Mouse (Mus musculus) 3134 (cell line): ENCODE results near the gene Plekhh3.

Experiments
- DNase-seq: peaks from one replicate; pipeline ENCODE4 v3.0.0-alpha.2; 2011; ENCODE audit warnings: low spot score; ENCODE audit not compliant: insufficient read length; ENCODE audit errors: extremely low read depth

Plekhh3 gene

GRCm38 (mm10) chr11:101170811-101171610 is at the start of gene Plekhh3:
TSS of gene Plekhh3 (minus strand) at chr11:101171351.
- peak; percentile 96 for DNase-seq

- no peak for DNase-seq
Measured at GRCm38 (mm10) chr11:101220853-101221252, 49.7 kb upstream of the Plekhh3 start.

DNA sequence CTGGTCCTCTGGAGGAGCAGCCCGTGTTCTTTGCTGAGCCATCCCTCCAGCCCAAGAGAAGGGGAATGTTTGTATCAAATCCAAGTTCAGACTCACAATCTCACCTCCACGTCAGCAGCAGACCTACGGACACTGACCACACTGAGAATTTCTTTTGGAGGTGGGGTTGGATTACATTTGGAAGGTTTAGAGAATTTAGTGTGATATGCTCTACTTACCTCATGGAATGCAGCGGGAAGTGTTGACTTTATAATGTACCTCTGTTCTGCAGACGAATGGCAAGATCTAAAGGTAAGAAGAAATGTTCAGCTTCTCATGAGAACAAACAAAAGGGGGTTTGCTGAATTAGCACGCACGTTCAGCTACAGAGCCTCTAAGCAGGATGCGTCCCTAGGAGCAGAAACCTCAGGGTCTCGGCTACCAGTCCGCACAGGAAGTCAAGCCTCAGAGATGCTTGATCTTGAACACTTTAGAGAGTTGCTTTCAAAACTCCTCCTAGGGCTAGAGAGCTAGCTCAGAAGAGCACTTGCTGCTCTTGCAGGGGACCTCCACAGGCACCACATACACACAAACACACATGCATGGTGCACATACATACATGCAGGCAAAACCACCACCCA is 47.4 kb upstream of the Plekhh3 start:
- no peak for DNase-seq

- DNase-seq = no peak
Measured at GRCm38 (mm10) chr11:101216936-101217335, 45.8 kb upstream of the Plekhh3 start.

GRCm38 (mm10) chr11:101211970-101212369 is 40.8 kb upstream of the Plekhh3 start:
- DNase-seq = no peak

DNA sequence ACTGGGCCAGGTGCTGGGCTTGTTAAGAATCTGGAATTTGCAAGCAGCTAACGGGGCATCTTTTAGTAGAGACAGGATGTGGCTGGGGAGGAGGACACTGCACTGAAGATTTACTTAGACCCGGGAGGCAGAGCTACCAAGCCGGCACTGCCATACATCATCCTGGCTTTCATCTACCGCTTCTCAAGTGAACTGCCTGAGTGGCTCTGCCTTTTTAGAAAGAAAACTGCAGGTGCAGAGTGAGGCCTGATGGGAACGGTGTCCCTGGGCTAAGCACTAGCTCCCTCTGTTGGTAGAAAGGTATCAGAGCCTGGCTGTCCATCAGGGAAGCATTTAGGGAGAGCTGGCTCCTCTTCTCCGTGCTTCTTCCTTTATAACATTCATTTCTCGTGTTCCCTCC is 29.8 kb upstream of the Plekhh3 start:
- no peak for DNase-seq

GRCm38 (mm10) chr11:101199555-101199954 is 28.4 kb upstream of the Plekhh3 start:
- DNase-seq = no peak

DNA sequence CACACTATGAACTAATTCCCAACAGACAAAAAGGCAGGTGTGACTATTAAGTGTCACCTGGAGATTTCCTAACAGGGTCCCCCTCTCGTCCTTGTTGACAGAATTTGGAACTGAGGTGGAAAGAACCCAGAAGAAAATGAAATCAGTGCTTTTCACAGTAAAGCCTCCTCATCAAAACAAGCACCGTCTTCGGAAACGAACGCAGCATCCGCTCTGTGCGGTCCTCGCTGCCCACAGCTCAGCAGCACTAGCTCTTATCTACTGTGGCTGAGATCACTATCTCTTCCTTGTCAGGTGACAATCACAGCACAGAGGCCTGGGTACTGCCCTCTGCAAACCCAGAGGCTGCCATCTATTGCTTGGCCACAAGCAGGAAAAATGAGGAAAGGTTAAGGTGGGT is 25.0 kb upstream of the Plekhh3 start:
- DNase-seq = no peak

GRCm38 (mm10) chr11:101195571-101195970 is 24.4 kb upstream of the Plekhh3 start:
- no peak for DNase-seq

DNA sequence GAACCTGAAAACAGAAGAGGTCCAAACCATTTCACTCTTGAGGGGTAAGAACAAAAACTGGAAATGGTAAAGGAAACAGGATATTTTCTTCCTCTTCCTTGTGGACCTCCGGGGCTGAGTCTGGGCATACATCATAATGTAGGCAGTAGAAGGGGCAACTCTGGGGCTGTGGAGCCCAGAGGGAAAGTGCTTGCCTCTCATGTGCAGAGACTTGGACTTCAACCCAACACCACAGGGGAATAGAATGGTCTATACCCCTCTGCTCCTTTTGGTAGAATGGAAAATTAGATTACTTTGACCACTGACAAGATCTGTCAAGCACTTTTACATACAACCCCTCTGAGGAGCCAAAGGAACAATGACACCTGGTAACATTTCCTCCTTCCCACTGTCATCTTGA is 23.9 kb upstream of the Plekhh3 start:
- DNase-seq = no peak

GRCm38 (mm10) chr11:101194643-101195042 is 23.5 kb upstream of the Plekhh3 start:
- DNase-seq = no peak

GRCm38 (mm10) chr11:101194137-101194536 is 23.0 kb upstream of the Plekhh3 start:
- DNase-seq = no peak

DNA sequence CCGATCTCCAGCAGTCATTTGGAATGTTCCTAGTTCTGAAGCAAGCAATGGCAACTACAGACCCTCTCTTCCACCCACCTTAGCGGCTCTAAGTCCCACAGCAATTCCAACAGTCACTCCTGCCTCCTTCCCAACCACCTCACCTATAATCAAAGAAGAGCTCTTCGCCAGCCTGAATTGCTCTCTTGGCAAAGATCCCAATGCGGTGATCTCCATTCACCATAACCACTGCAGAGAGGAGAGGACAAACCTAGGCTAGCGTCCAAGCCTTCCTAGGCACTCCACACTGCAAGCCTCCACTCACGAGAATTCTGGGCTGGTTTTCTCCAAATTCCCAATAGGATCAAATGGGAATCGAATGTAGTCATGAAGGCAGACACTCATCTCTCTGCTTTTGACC is 21.9 kb upstream of the Plekhh3 start:
- no peak for DNase-seq

DNA sequence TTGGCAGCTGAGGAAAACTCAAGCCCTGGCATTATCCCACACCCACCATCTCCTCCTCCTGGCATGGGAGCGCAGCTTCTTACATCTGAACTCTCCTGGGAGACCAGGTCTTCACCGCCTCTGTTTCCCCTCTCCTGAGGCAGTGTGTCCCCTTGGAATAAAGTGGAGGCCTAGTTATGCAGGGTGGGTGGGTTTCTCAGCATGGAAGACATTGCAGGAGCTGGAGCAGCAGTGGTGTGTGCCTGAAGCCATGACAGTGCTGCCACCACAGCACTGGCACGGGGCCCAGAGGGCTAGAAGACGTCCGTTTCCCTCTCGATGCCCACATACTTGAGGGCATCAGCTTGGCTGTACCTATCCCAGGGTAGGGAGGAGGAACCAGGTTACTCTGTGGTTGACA is 21.5 kb upstream of the Plekhh3 start:
- no peak for DNase-seq

GRCm38 (mm10) chr11:101191919-101192470 is 20.8 kb upstream of the Plekhh3 start:
- no peak for DNase-seq

DNA sequence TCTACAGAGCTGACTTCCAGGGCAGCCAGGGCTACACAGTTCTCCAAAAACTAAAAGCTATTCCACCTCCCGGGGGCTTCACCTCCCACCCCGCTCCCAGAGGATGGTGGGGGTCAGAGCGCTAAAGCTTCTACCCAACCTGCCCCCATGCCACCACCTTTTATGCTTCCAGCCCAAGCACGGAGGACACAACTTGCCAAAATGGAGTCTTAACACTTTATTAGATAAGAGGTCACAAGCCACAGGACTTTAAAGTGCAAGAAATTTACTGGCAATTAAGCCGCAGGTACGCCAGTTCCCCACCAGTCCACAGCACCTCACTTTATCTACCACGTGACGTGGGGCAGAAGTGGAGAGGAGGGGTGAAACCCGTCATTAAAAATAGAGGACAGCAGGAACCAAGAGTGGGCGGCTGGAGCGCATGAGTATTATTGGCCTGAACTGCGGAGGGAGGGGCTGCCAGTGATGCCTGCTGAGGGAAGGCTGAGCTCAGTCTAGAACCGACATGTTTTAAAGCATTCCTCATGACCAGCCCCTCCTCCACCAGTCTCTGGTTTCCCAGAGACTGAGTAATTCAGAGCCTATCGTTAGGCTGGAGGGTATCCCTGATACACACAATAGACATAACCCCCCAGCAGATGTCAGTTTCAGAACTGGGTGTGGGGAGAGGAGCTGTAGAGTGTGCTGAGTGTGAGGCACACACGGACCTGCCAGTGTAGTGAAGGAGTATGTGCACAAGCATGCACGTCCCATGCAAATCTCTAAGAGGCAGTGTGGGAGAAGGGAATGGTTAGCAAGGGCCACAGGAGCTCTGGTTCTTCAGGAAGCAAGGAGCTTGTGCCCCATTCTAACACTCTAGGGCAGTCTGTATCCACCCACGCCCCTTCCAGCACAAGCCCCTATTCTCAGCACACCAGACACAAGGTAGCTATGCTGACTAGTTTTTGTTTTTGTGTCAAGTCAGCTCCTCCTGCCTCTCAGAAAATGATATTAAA is 20.1 kb upstream of the Plekhh3 start:
- no peak for DNase-seq

- no peak for DNase-seq
Measured at GRCm38 (mm10) chr11:101190181-101190912, 19.2 kb upstream of the Plekhh3 start.

GRCm38 (mm10) chr11:101189495-101190180 is 18.5 kb upstream of the Plekhh3 start:
- peak; percentile 70 for DNase-seq

DNA sequence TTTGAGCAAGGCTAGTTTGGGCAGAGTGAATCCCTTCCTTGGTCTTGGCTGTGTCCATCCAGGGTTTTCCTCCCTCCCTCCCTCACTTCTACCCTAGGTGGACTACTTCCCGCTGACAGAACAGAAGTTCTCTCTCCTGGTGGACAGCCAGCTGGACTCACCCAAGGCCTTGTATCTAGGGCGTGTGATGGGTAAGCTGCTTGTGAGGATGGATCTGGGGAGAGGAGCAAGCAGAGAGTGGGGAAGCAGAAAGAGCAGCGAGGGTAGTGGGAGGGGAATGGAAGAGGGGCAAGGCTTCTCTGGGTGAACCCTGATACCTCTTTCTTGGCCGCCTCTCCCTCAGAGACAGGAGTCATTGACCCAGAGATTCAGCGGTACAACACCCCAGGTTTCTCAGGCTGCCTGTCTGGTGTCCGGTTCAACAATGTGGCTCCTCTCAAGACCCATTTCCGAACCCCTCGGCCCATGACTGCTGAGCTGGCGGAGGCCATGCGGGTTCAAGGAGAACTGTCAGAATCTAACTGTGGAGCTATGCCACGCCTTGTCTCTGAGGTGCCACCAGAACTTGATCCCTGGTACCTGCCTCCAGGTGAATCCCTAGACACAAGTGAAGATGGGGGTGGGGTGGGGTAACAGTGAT is 17.1 kb upstream of the Plekhh3 start:
- DNase-seq = no peak
